Mouse (Mus musculus): ENCODE data around the gene Apobec2.

GRCm38 (mm10) chr17:48379050-48379449 is 53.7 kb downstream of the Apobec2 start:
- TF ChIP-seq GATA1 (IDR thresholded peaks at IDR 0.05; ENCODE audit: low read length), result no peak
- TF ChIP-seq TAL1 (IDR thresholded peaks at IDR 0.05; ENCODE audit: low read length), result no peak

All from erythroblast, embryonic 14.5 days (primary cell).